Mouse (Mus musculus) brain, embryonic 14.5 days (tissue): ENCODE results near the gene Gps1.

ENCODE experiments used
- CTCF ChIP-seq: fragments of 200-500 bp; IDR thresholded peaks from 2 replicates; pipeline ENCODE4 v1.5.1; 2012; ENCODE audit warnings: inconsistent platforms, mild to moderate bottlenecking, moderate library complexity, borderline replicate concordance; ENCODE audit not compliant: insufficient read depth, insufficient read length; ENCODE audit errors: extremely low read depth
- POLR2A ChIP-seq: fragments of 200-500 bp; IDR thresholded peaks from 2 replicates; pipeline ENCODE4 v1.6.1; 2012; ENCODE audit warnings: mild to moderate bottlenecking, inconsistent platforms, borderline replicate concordance; ENCODE audit not compliant: poor library complexity, insufficient read depth, insufficient read length, severe bottlenecking; ENCODE audit errors: extremely low read depth

DNA sequence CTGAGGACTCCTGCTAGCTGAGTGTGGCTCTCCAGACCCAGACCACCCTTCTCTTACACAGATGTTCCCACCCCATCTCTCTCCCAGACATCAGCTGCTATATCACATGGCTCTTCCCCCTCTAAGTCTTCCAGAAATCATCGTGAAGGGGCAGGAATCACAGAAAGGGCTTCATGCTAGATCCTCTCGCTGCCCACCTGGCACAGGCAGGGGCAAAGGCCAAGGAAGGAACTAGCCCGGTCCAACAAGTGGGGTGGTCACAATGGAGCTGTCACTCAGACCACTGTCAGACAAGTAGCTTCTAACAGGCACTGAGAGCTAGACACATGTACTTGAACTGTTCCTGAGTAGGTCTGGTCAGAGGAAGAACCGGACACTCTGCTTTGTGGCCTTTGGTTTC, 44.3 kb downstream of the Gps1 start:
- TF ChIP-seq CTCF (no peak), POLR2A (no peak)
